17 mouse cellular contexts compared by ENCODE assay signal in the genomic region with DNA sequence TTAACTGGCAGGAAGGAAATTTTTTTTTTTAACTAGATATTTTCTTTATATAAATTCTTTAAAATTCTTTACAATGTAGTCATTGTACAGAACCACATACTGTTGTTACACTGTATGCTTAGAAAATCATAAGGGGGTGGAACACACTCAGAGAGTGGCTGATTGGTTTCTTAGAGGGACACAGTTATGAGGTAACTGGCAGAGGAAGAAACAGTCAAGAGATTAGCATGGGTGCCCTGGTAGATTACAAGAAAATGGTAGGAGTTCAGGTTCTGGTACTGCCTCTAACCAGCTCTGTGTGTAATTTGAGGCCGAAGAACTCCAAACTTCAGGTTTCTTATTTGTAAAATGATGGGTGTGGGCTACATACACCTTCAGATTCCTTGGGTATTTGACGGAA. TPM values are rescaled to one million over a fixed set of nuclear protein-coding genes. Genes with fewer than 3 reads are reported as not detected.
DNase-seq lines count a peak whose midpoint lies in the region; ATAC-seq and TF ChIP-seq lines count a peak whose summit lies in the region.
"Had no signal": no experiment of that assay in that cellular context is flagged by ENCODE, and none has a peak within 500 bp of the region (broad histone marks: within the 10 kb centered on the region; RNA-seq: fewer than 3 reads in every experiment).

No protein-coding gene starts in this region.

- H3K4me3 ChIP-seq in heart, embryonic 11.5 days (ENCODE audit: low read depth, low read length) = no peak overlapping the region
- H3K4me3 ChIP-seq in lung, embryonic 15.5 days = no peak overlapping the region
- H3K4me3 ChIP-seq in liver, embryonic 13.5 days (replicated peaks) = peak overlapping the region; percentile 99
- no peak overlapping the region for H3K4me3 ChIP-seq in stomach, postnatal 0 days (ENCODE audit: low read depth, low read length)
- no peak overlapping the region for H3K4me3 ChIP-seq in left cerebral cortex, adult 2 months

- H3K27me3 ChIP-seq in heart, embryonic 11.5 days (ENCODE audit: control insufficient read depth, insufficient read depth, low read length) = no peaks in the 10 kb centered on the region
- no peaks in the 10 kb centered on the region for H3K27me3 ChIP-seq in lung, embryonic 15.5 days
- H3K27me3 ChIP-seq in liver, embryonic 13.5 days = no peaks in the 10 kb centered on the region
- no peaks in the 10 kb centered on the region for H3K27me3 ChIP-seq in stomach, postnatal 0 days (ENCODE audit: control insufficient read depth, insufficient read depth, low read length)
- H3K27me3 ChIP-seq: embryonic facial prominence, embryonic 12.5 days; forebrain, embryonic 13.5 days; midbrain, embryonic 15.5 days had no signal

- intact Hi-C loops in left cerebral cortex, adult 2 months (cut with DNase I) = no loop called here

- peak overlapping the region; percentile 70; the same call in 1 of the 2 replicates for H3K4me2 ChIP-seq in heart, embryonic 11.5 days
- peak overlapping the region; percentile 55; the same call in 1 of the 2 replicates for H3K4me2 ChIP-seq in lung, embryonic 15.5 days
- peak overlapping the region; percentile 76 for H3K4me2 ChIP-seq in liver, embryonic 13.5 days
- H3K4me2 ChIP-seq in stomach, postnatal 0 days (replicated peaks; ENCODE audit: low read depth) = no peak overlapping the region

- no peak for TF ChIP-seq CTCF in stomach, postnatal 0 days (IDR thresholded peaks at IDR 0.05; ENCODE audit: low read depth)
- TF ChIP-seq CTCF in left cerebral cortex, adult 2 months (IDR thresholded peaks at IDR 0.05) = no peak

- no peaks in the 10 kb centered on the region for H3K36me3 ChIP-seq in heart, embryonic 11.5 days (ENCODE audit: control insufficient read depth, insufficient read depth, low read length)
- H3K36me3 ChIP-seq in lung, embryonic 15.5 days = peaks cover 3% of the 10 kb centered on the region; the same call in 1 of the 2 replicates
- peaks cover 35% of the 10 kb centered on the region for H3K36me3 ChIP-seq in liver, embryonic 13.5 days
- no peaks in the 10 kb centered on the region for H3K36me3 ChIP-seq in stomach, postnatal 0 days (ENCODE audit: control insufficient read depth, insufficient read depth, low read length)
- H3K36me3 ChIP-seq: midbrain, embryonic 15.5 days had no signal

- H3K9me3 ChIP-seq in heart, embryonic 11.5 days (replicated peaks; ENCODE audit: control insufficient read depth, low read length) = no peaks in the 10 kb centered on the region
- H3K9me3 ChIP-seq in lung, embryonic 15.5 days = no peaks in the 10 kb centered on the region
- H3K9me3 ChIP-seq in liver, embryonic 13.5 days (replicated peaks) = no peaks in the 10 kb centered on the region
- H3K9me3 ChIP-seq in stomach, postnatal 0 days (ENCODE audit: control insufficient read depth, low read length) = no peaks in the 10 kb centered on the region
- H3K9me3 ChIP-seq: embryonic facial prominence, embryonic 12.5 days; forebrain, embryonic 13.5 days; midbrain, embryonic 15.5 days had no signal

- H3K9ac ChIP-seq in heart, embryonic 11.5 days (ENCODE audit: low read depth, low read length) = no peak overlapping the region
- no peak overlapping the region for H3K9ac ChIP-seq in lung, embryonic 15.5 days
- peak overlapping the region; percentile 99 for H3K9ac ChIP-seq in liver, embryonic 13.5 days
- H3K9ac ChIP-seq in stomach, postnatal 0 days (ENCODE audit: low read length) = no peak overlapping the region
- H3K9ac ChIP-seq: embryonic facial prominence, embryonic 12.5 days; midbrain, embryonic 15.5 days had no signal

- no peak for ATAC-seq in heart, embryonic 11.5 days (replicated peaks; ENCODE audit: insufficient number of reproducible peaks, low FRiP score, low TSS enrichment)
- no peak for ATAC-seq in lung, embryonic 15.5 days (ENCODE audit: borderline replicate concordance, extremely low read depth, low FRiP score, low TSS enrichment)
- peak; percentile 41 for ATAC-seq in liver, embryonic 13.5 days (ENCODE audit: low read depth)
- no peak for ATAC-seq in stomach, postnatal 0 days (ENCODE audit: low FRiP score, low TSS enrichment)
- ATAC-seq: forebrain, embryonic 13.5 days; hindbrain, embryonic 16.5 days; midbrain, embryonic 15.5 days had no signal

- 85% methylated on average over 2 of the region's 2 CpGs for WGBS in heart, embryonic 11.5 days (ENCODE audit: insufficient replicate concordance)
- 73% methylated on average over 2 of the region's 2 CpGs for WGBS in lung, embryonic 15.5 days
- 59% methylated on average over 2 of the region's 2 CpGs for WGBS in liver, embryonic 13.5 days (ENCODE audit: insufficient replicate concordance)
- 82% methylated on average over 2 of the region's 2 CpGs for WGBS in stomach, postnatal 0 days

- TF ChIP-seq EP300 in stomach, postnatal 0 days (optimal IDR thresholded peaks at IDR 0.05) = no peak

- peaks cover 27% of the 10 kb centered on the region for H3K4me1 ChIP-seq in heart, embryonic 11.5 days (ENCODE audit: control insufficient read depth, insufficient read depth, low read length)
- peaks cover 36% of the 10 kb centered on the region for H3K4me1 ChIP-seq in lung, embryonic 15.5 days
- H3K4me1 ChIP-seq in liver, embryonic 13.5 days (replicated peaks) = peaks cover 73% of the 10 kb centered on the region
- peaks cover 5% of the 10 kb centered on the region for H3K4me1 ChIP-seq in stomach, postnatal 0 days (replicated peaks; ENCODE audit: control insufficient read depth, insufficient read depth)

- no peak for DNase-seq in heart, adult 18-20 months
- no peak for DNase-seq in lung, postnatal 14 days
- DNase-seq in liver, embryonic 13.5 days = no peak
- DNase-seq in stomach, postnatal 0 days (ENCODE audit: low spot score) = no peak
- no peak for DNase-seq in layer of hippocampus, adult 18-20 months (ENCODE audit: low spot score in 2 of 2)
- no peak for DNase-seq in left cerebral cortex, adult 2 months (ENCODE audit: extremely low spot score in 1 of 2, low spot score in 2 of 2)
- DNase-seq: cerebellum, adult 11-12 months; heart, adult 11 months; layer of hippocampus, adult 9-11 months; lung, postnatal 4 days; thymus, adult 18-20 months had no signal

- H3K27ac ChIP-seq in heart, embryonic 11.5 days (ENCODE audit: low read depth, low read length) = no peak overlapping the region
- no peak overlapping the region for H3K27ac ChIP-seq in lung, embryonic 15.5 days
- peak overlapping the region; percentile 92 for H3K27ac ChIP-seq in liver, embryonic 13.5 days
- peak overlapping the region; percentile 30; the same call in 1 of the 2 replicates for H3K27ac ChIP-seq in stomach, postnatal 0 days (replicated peaks)
- H3K27ac ChIP-seq in left cerebral cortex, adult 2 months = no peak overlapping the region
- H3K27ac ChIP-seq: embryonic facial prominence, embryonic 12.5 days; forebrain, embryonic 13.5 days; midbrain, embryonic 15.5 days had no signal

RNA-seq across cellular contexts. Expression of gene Clint1, which starts 2.1 kb away (rescaled TPM):
- 49.2 and 57.9 TPM in 2 replicates for polyA plus RNA-seq in heart, embryonic 11.5 days (2014; fragmentation: Nextera tagmentation; extraction: Ambion mirVana)
- total RNA-seq in heart, adult 18-20 months (2021) = 10 to 100 TPM; 46.7 to 47.9 TPM
- 72.1 and 76.4 TPM in 2 replicates for polyA plus RNA-seq in lung, embryonic 15.5 days (2015; fragmentation: Nextera tagmentation; extraction: Ambion mirVana)
- 57.4 and 71.8 TPM in 2 replicates for polyA plus RNA-seq in liver, embryonic 13.5 days (2015; fragmentation: Nextera tagmentation; extraction: Ambion mirVana)
- polyA plus RNA-seq in stomach, postnatal 0 days (2015; fragmentation: Nextera tagmentation; extraction: Ambion mirVana) = 56.5 and 56.8 TPM in 2 replicates
- 10 to 100 TPM; 56.1 to 59.0 TPM for total RNA-seq in layer of hippocampus, adult 18-20 months (2021)
- total RNA-seq in left cerebral cortex, adult 2 months (2021) = 10 to 100 TPM; 52.5 to 53.4 TPM

Comparison
In these comparisons a context has a peak if more than half of its experiments do, and no peak if none do; other contexts are left out.
1. H3K27ac ChIP-seq: peak in liver, embryonic 13.5 days (single experiment) and stomach, postnatal 0 days (single experiment); none in heart, embryonic 11.5 days (single experiment), lung, embryonic 15.5 days (single experiment) and left cerebral cortex, adult 2 months (single experiment).